Mouse (Mus musculus): ENCODE measurements around the gene Trap1. TPM values are rescaled to one million over a fixed set of nuclear protein-coding genes. Genes with fewer than 3 reads are reported as not detected.
"Not testable (repeated sequence)": the region's sequence is repeated elsewhere in the genome, so short reads cannot be mapped to it uniquely, and the experiment has no call there.

The Trap1 gene
- total RNA-seq, 2 experiments from 2014 or later: 70.7 to 74.7 TPM

GRCm38 (mm10) chr16:4034476-4034875, 43.2 kb downstream of the Trap1 start:
- TF ChIP-seq CTCF (IDR thresholded peaks at IDR 0.05): no peak
- DNase-seq (ENCODE audit: extremely low spot score in 1 of 2, low spot score in 2 of 2): no peak
- intact Hi-C loops (cut with DNase I): no loop called here
- no peak overlapping the region for H3K27ac ChIP-seq
- no peak overlapping the region for H3K4me3 ChIP-seq

DNA sequence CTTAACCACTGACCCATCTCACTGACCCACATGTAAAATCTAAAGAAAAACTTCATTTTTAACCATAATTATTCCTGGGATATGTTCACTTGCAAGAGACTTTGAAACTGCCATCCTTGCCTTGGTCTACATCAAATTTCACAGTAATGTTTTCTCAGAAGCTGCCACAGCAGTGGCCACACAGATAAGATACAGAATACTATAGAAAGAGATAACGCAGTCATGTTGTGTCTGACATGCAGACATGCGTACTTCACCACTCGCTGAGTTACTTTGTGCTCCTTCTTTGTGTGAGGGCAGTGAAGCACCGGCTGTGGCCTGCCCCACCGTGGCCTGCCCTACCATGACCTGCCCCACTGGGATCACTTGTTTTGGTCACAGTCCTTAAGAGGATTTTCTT, 43.7 kb downstream of the Trap1 start:
- TF ChIP-seq CTCF (IDR thresholded peaks at IDR 0.05): no peak
- intact Hi-C loops (cut with DNase I): no loop called here
- DNase-seq (ENCODE audit: extremely low spot score in 1 of 2, low spot score in 2 of 2): no peak

DNA sequence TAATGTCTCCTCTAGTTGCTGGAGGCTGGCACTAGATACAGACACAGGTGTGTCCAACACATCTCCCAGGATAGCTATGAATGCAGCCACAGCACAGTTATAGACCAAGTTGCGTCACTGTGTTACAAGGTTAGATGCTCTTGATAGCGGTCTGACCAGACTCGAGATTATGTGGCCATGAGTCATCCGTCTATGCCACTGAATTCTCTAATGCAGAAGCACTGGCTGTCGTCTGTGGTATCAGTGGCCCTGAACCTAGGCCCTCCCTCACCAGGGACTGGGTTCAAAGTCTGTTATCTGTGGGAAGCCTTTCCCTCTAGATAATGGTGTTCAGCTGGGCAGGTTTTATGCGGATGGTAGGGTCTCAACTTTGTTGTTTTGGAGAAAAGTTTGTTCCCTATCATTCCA, 45.3 kb downstream of the Trap1 start:
- intact Hi-C loops (cut with DNase I): no loop called here
- no peak overlapping the region for H3K27ac ChIP-seq
- H3K4me3 ChIP-seq: no peak overlapping the region
- no peak for TF ChIP-seq CTCF (IDR thresholded peaks at IDR 0.05)
- no peak for DNase-seq (ENCODE audit: extremely low spot score in 1 of 2, low spot score in 2 of 2)

More for the DNA sequence above, 43.7 kb downstream of the Trap1 start:
- Histone ChIP-seq H3K4me3 (no peak overlapping the region), H3K27ac (no peak overlapping the region)

DNA sequence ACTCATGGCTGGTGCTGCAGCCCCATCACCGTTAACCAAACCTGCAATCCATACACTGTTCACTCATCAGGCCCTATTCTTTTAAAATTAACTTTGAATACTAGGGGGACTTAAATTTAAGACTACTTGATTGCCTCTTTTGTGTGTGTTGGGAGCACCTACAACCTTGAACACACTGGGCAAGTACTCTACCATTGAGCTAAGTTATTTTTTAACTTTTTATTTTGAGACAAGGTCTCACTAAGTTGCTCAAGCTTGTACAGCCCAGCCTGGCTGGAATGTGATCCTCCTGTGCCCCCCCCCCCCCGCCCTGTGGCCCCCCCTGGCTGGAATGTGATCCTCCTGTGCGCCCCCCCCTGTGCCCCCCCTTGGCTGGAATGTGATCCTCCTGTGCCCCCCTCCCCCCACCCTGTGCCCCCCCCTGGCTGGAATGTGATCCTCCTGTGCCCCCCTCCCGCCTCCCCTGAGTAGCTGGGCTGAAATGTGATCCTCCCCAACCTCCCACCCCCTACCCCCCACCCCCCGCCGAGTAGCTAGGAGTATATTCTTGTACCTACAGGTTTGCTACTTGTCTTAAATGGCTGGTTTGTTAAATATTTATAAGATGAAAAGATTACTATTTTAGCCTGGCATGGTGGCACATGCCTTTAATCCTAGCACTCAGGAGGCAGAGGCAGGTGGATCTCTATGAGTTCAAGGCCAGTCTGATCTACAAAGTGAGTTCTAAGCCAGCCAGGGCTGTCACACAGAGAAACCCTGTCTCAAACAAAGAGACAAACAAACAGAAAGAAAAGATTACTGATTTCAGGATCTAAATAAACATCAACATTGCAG, 46.0 kb downstream of the Trap1 start:
- no peak for TF ChIP-seq CTCF (IDR thresholded peaks at IDR 0.05)
- DNase-seq (ENCODE audit: extremely low spot score in 1 of 2, low spot score in 2 of 2): no peak
- no peak overlapping the region for H3K27ac ChIP-seq
- intact Hi-C loops (cut with DNase I): no loop called here
- H3K4me3 ChIP-seq: no peak overlapping the region

DNA sequence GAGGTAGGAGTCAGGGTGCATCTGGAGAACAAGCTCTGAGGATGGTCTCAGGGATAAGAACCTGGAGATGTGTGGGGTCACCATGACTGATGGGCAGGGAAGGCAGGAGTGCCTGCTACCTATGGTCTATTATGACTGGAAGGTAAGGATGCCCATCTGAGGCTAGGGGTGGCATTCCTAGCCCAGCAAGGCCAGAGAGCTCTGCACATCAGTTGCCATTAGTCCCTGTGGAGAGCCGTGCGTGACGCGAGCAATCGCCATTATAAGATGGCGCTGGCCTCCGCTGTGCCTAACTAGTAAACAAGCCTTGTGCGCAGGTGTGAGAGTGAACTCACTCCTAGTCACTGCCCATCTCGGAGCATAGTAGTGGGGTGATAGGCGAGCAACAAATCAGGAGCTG, 47.1 kb downstream of the Trap1 start:
- no peak for DNase-seq (ENCODE audit: extremely low spot score in 1 of 2, low spot score in 2 of 2)
- no peak for TF ChIP-seq CTCF (IDR thresholded peaks at IDR 0.05)
- Histone ChIP-seq H3K4me3 (no peak overlapping the region), H3K27ac (no peak overlapping the region)
- intact Hi-C loops (cut with DNase I): no loop called here

DNA sequence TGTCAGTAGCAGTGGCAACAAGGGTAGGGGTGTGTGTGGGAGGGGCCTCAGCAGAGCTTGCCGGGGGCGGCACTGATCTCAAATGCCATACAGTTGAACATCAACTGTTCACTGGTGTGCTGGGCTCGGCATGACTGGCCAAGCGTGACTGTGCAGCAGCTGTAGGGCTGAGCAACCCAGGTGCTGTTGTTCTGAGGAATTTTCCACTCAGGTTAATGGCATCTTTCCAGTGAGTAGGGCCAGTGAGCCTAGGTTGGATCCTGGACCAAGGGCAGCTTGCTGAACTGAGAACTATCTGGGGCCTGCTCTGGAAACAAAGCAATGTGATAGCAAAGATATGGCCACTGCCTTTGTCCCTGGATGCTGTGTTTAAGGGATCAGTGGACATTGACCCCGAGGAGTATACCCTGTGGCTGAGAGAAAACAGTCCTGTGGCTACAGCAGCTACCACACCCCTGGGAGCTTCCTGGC, 48.2 kb downstream of the Trap1 start:
- H3K4me3 ChIP-seq: no peak overlapping the region
- no peak for DNase-seq (ENCODE audit: extremely low spot score in 1 of 2, low spot score in 2 of 2)
- no peak for TF ChIP-seq CTCF (IDR thresholded peaks at IDR 0.05)
- no peak overlapping the region for H3K27ac ChIP-seq
- intact Hi-C loops (cut with DNase I): no loop called here

- no peak overlapping the region for H3K27ac ChIP-seq
- H3K4me3 ChIP-seq: no peak overlapping the region
- DNase-seq (ENCODE audit: extremely low spot score in 1 of 2, low spot score in 2 of 2): no peak
- intact Hi-C loops (cut with DNase I): no loop called here
- TF ChIP-seq CTCF (IDR thresholded peaks at IDR 0.05): no peak
These were observed 50.4 kb downstream of the Trap1 start for GRCm38 (mm10) chr16:4027211-4027610.

DNA sequence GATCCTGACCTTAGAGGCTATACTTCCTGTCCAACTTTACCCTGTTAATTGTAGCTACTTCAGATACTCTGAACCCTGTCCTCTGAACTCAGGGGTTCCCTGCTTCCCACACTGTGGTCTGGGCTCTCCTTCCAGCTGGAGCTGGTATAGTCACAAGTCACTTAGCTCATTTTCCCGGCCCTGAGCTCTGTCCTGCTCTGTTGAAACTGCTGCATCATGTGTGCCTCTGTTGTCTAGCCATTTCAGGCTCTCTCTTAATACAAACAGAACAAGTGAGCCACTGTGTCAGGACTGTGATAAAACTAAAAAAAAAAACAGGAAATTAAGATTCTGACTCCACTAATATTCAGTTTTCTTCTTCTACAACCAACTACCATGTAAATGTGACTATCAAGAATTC, 51.0 kb downstream of the Trap1 start:
- Histone ChIP-seq H3K27ac (no peak overlapping the region), H3K4me3 (no peak overlapping the region)
- DNase-seq (ENCODE audit: extremely low spot score in 1 of 2, low spot score in 2 of 2): no peak
- no peak for TF ChIP-seq CTCF (IDR thresholded peaks at IDR 0.05)
- intact Hi-C loops (cut with DNase I): no loop called here

DNA sequence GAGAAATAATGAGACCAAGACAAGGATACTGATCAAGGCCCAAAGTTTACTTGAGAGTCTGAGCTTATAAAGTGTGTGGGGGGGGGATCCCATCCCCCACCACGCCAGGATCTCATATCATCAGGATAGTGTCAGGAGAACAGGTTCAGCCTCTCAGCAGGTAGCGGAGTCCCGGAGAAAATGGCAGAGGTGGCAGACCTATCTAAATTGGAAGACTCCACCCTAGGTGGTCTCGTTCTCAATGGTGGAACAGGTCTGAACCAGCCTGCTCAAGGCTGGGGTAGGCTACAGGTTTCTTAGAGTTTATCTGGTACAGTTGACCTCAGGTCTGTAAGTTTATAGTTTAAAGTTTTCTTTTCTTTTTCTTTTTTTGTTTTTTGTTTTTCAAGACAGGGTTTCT, 54.9 kb downstream of the Trap1 start:
- TF ChIP-seq CTCF (IDR thresholded peaks at IDR 0.05): no peak
- no peak for DNase-seq (ENCODE audit: extremely low spot score in 1 of 2, low spot score in 2 of 2)
- intact Hi-C loops (cut with DNase I): no loop called here
- Histone ChIP-seq H3K27ac (no peak overlapping the region), H3K4me3 (no peak overlapping the region)

- no peak for DNase-seq (ENCODE audit: extremely low spot score in 1 of 2, low spot score in 2 of 2)
- TF ChIP-seq CTCF (IDR thresholded peaks at IDR 0.05): no peak
- intact Hi-C loops (cut with DNase I): no loop called here
- Histone ChIP-seq H3K4me3 (no peak overlapping the region), H3K27ac (no peak overlapping the region)
These were observed 56.4 kb downstream of the Trap1 start for GRCm38 (mm10) chr16:4021241-4021640.

- intact Hi-C loops (cut with DNase I); H3K27ac ChIP-seq: not testable (repeated sequence)
These were observed 60.2 kb downstream of the Trap1 start for GRCm38 (mm10) chr16:4017466-4017865.

DNA sequence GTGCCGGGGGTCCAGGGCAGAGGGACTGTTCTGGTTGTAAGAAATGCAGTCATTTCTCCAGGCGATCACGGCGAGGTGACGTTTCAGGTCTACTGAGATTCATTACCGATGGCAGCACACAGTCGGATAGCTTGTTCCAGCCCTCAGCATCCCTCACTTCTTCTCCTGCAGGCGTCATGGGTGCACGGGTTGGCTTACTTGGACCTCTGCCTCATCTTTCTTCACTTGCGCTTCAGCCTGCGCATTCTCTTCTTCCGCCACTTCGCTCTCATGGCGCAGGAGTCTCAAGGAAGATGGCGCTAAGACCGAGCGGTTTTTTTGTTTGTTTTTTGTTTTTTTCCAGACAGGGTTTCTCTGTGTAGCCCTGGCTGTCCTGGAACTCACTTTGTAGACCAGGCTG, 60.8 kb downstream of the Trap1 start:
- DNase-seq (ENCODE audit: extremely low spot score in 1 of 2, low spot score in 2 of 2); intact Hi-C loops (cut with DNase I); H3K4me3 ChIP-seq; H3K27ac ChIP-seq: not testable (repeated sequence)

More at GRCm38 (mm10) chr16:4017466-4017865, 60.2 kb downstream of the Trap1 start:
- not testable (repeated sequence) for H3K4me3 ChIP-seq; DNase-seq (ENCODE audit: extremely low spot score in 1 of 2, low spot score in 2 of 2)

Measured in left cerebral cortex, adult 2 months (tissue).